Mouse (Mus musculus) ovary, adult 2 months (tissue): Measurements from ENCODE around the gene Kctd15. TPM values are rescaled to one million over a fixed set of nuclear protein-coding genes. Genes with fewer than 3 reads are reported as not detected.

Experiments
- polyA plus RNA-seq: library from polyadenylated mRNA; depleted of rRNA; stranded (reverse); fragments of >200 nt; gene quantifications from 2 replicates; pipeline ENCODE4 v1.2.3, GENCODE M21; 2012; rRNA removed

The Kctd15 gene
- polyA plus RNA-seq, result 54.0 and 71.5 TPM in 2 replicates

DNA sequence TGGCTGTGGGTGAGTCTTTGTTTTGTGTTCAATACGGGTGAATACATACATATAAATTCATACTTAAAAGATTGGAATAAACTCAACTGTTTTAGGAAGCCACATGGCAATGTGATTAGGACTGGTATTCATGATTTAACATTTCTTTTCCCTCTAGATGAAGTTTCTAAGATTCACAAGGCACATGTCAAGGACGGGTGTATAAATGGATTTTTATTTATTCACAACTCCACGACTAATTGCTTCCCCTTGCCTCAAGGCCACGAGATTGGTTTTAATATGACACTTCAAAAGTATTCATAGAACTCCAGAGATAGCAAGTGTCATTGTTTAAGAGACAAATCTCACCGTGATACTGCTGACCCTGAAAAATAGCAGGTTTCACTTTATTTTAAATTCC lies at the start of gene Kctd15:
Gene Kctd15 (minus strand): TSS at position 101 of the 400 bp plus-strand sequence.

Other genes starting within 250 kb of the Kctd15 start
- gene Chst8, start 156.0 kb upstream of the Kctd15 start, polyA plus RNA-seq, result 72.4 and 100 TPM in 2 replicates